Mouse (Mus musculus) liver, embryonic 15.5 days (tissue): ENCODE results near the gene Svs5. TPM values are rescaled to one million over a fixed set of nuclear protein-coding genes. Genes with fewer than 3 reads are reported as not detected.

Experiments used
- ATAC-seq: fragments of 200-750 bp; cut with Nextera tagmentation; 2 replicates; pipeline ENCODE4 v1.8.0; 2017; ENCODE audit warnings: moderate number of reproducible peaks, mild to moderate bottlenecking, moderate library complexity; ENCODE audit not compliant: insufficient read depth
- H3K27ac ChIP-seq: fragments of 300-500 bp; sonication (generic); replicated peaks from 2 replicates; pipeline ENCODE4 v1.5.1; 2015; ENCODE audit warnings: mild to moderate bottlenecking, inconsistent platforms
- H3K27me3 ChIP-seq: fragments of 300-500 bp; sonication (generic); 2 replicates; pipeline ENCODE4 v1.6.1; 2015; ENCODE audit warnings: mild to moderate bottlenecking, inconsistent platforms
- H3K36me3 ChIP-seq: fragments of 300-500 bp; sonication (generic); replicated peaks from 2 replicates; pipeline ENCODE4 v1.6.1; 2015; ENCODE audit warnings: moderate library complexity, mild to moderate bottlenecking, inconsistent platforms
- H3K4me1 ChIP-seq: fragments of 300-500 bp; sonication (generic); replicated peaks from 2 replicates; pipeline ENCODE4 v1.6.1; 2015; ENCODE audit warnings: inconsistent platforms
- H3K4me2 ChIP-seq: fragments of 300-500 bp; sonication (generic); 2 replicates; pipeline ENCODE4 v1.6.1; 2015; ENCODE audit warnings: moderate library complexity, mild to moderate bottlenecking, inconsistent platforms
- H3K4me3 ChIP-seq: fragments of 300-500 bp; sonication (generic); replicated peaks from 2 replicates; pipeline ENCODE4 v1.5.1; 2015; ENCODE audit warnings: mild to moderate bottlenecking, inconsistent platforms
- H3K9ac ChIP-seq: fragments of 300-500 bp; sonication (generic); 2 replicates; pipeline ENCODE4 v1.6.1; 2015; ENCODE audit warnings: moderate library complexity, mild to moderate bottlenecking, inconsistent platforms
- H3K9me3 ChIP-seq: fragments of 300-500 bp; sonication (generic); replicated peaks from 2 replicates; pipeline ENCODE4 v1.6.1; 2016; ENCODE audit warnings: inconsistent platforms
- WGBS: fragments of 180-500 bp; shearing (Covaris S2); methylation state at CpG from one replicate; pipeline ENCODE4 v1.1.7; 2015; ENCODE audit warnings: mixed read lengths; ENCODE audit not compliant: insufficient replicate concordance; 5-methylcytosine and 5-hydroxymethylcytosine counted together
- polyA plus RNA-seq: library from polyadenylated mRNA; unstranded; fragments of >200 nt; fragmentation: Nextera tagmentation; extraction: Ambion mirVana; gene quantifications from 2 replicates; pipeline ENCODE4 v1.2.1, GENCODE M21; 2015

Gene Svs5
- polyA plus RNA-seq, 1 experiment from 2014 or later, result not detected

DNA sequence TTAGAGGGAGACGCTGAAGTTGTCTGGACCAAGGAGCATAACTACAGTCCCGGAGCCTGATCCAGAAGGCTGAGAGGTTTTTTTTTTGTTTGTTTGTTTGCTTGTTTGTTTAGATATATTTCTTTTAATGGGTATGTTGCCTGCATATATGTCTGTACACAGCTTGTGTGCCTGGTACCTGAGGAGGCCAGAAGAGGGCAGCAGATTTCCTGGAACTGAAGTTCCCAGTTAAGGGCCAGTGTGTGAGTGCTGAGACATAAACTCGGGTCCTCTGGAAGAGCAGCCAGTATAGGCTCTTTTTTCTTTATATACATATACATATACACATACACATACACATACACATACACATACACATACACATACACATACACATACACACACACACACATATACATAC is 25.8 kb downstream of the Svs5 start:
- no peak overlapping the region for H3K9ac ChIP-seq
- no peak overlapping the region for H3K27ac ChIP-seq
- H3K4me2 ChIP-seq, result no peak overlapping the region
- no peak overlapping the region for H3K4me3 ChIP-seq
- WGBS, result 61% methylated on average over 3 of the region's 3 CpGs
- H3K4me1 ChIP-seq, result no peaks in the 10 kb centered on the region
- no peaks in the 10 kb centered on the region for H3K36me3 ChIP-seq
- ATAC-seq, result no peak
- H3K27me3 ChIP-seq, result 0 out of 2 replicates have a peak, but pooled peaks cover 6% of the 10 kb centered on the region
- H3K9me3 ChIP-seq, result no peaks in the 10 kb centered on the region

DNA sequence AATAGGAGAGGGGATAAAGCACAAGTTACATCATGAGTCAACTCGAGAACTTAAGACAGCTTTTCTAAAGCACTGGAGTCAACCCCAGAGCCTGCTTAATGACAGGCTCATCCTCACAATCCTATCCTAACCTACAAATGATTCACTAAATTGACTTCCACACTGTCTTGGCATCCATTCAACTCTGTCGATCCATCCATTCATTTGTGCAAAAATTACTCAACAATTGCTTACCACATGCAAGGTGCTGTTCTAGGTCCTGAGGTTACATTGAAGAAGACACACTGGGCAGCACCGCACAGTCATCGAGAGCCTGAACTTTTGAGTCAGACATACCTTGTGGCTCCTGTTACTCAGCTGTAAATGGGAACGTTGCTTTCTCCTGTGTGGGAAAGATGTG is 26.5 kb downstream of the Svs5 start:
- Histone ChIP-seq H3K4me2 (no peak overlapping the region), H3K9me3 (no peaks in the 10 kb centered on the region), H3K4me3 (no peak overlapping the region), H3K27ac (no peak overlapping the region), H3K36me3 (no peaks in the 10 kb centered on the region), H3K9ac (no peak overlapping the region), H3K4me1 (no peaks in the 10 kb centered on the region), H3K27me3 (0 out of 2 replicates have a peak, but pooled peaks cover 6% of the 10 kb centered on the region)
- ATAC-seq, result no peak
- 63% methylated on average over 5 of the region's 5 CpGs for WGBS

DNA sequence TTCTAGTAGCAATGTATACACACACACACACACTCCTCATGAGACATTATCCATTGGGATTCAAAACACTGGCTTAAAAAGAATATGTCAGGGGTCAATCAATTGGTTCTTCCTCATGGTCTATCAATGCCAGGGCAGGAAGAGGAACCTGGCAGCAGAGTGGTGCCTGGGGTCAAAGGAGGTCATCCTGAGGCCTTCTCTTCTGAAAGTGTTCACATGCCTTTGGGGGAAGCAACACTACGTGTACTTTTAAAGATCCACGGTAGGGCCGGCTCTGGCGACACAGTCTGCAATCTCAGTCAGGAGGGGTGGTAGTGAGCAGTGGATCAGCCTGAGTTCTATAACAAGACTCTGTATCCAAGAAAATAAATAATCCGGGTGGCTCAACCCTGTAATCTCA is 27.1 kb downstream of the Svs5 start:
- 0 out of 2 replicates have a peak, but pooled peaks cover 6% of the 10 kb centered on the region for H3K27me3 ChIP-seq
- no peak overlapping the region for H3K9ac ChIP-seq
- H3K4me2 ChIP-seq, result no peak overlapping the region
- no peaks in the 10 kb centered on the region for H3K9me3 ChIP-seq
- WGBS, result 56% methylated on average over 5 of the region's 5 CpGs
- H3K4me1 ChIP-seq, result no peaks in the 10 kb centered on the region
- no peak overlapping the region for H3K27ac ChIP-seq
- ATAC-seq, result no peak
- H3K4me3 ChIP-seq, result no peak overlapping the region
- H3K36me3 ChIP-seq, result no peaks in the 10 kb centered on the region

DNA sequence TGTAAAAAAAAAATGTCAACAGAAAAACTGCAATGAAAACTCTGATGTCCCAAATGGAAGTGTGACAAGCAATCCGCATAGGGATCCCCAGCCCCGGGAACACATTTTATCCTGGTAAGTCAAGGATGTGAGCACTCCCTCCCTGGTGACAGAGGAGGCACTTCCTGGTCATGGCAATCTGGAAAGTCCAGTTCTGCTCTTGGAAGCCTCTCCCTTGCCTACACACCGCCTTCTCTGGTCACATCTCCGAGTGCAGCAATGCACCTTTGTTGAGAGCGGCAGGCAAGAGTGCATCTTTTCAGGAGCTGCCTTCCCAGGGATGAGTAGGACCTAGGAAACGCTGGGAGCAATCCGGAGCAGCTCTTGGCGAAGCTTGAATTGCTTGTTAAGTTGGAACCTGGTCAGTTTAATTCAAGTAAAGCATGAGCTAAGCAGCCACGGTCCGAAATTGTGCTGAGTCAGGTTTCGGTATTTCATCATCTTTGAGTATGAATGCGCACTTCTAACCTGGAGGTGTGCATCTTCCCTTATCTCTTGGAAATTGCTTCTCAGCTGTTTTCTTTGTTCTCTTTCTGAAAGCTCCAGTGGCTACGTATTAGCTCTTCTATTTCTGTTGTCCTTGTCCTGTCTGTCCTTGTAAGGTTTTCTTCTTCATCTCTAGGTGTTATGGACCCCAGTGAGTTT is 28.6 kb downstream of the Svs5 start:
- H3K9ac ChIP-seq, result no peak overlapping the region
- 21% methylated on average over 13 of the region's 13 CpGs for WGBS
- H3K9me3 ChIP-seq, result no peaks in the 10 kb centered on the region
- H3K27me3 ChIP-seq, result 0 out of 2 replicates have a peak, but pooled peaks cover 6% of the 10 kb centered on the region
- no peaks in the 10 kb centered on the region for H3K36me3 ChIP-seq
- H3K4me1 ChIP-seq, result no peaks in the 10 kb centered on the region
- H3K4me2 ChIP-seq, result 0 out of 2 replicates have a peak overlapping the region, but pooled peaks have one; percentile 13
- no peak overlapping the region for H3K4me3 ChIP-seq
- H3K27ac ChIP-seq, result no peak overlapping the region
- ATAC-seq, result no peak

DNA sequence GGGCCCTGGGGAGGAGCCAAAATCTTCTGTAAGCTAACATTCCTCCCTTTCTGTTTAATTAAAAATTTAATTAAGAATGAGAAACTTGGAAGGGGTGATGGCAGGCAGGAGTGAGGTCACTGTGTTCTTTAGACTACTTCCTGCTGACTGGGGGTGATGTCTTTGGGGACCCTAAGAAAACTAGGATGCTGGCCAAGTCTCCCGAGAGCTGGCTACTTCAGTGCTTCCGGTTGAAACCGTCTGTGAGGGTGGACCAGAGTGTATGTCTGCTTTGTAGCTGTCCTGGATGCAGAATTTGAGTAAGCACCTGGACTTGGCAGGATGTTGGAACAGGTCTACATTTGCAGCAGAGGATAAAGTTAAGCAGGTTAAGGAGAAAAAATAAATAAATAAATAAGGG is 34.4 kb downstream of the Svs5 start:
- no peak overlapping the region for H3K4me2 ChIP-seq
- WGBS, result 60% methylated on average over 3 of the region's 3 CpGs
- ATAC-seq, result no peak
- H3K4me3 ChIP-seq, result no peak overlapping the region
- no peak overlapping the region for H3K9ac ChIP-seq
- H3K36me3 ChIP-seq, result no peaks in the 10 kb centered on the region
- H3K4me1 ChIP-seq, result no peaks in the 10 kb centered on the region
- H3K27ac ChIP-seq, result no peak overlapping the region
- H3K27me3 ChIP-seq, result no peaks in the 10 kb centered on the region
- H3K9me3 ChIP-seq, result no peaks in the 10 kb centered on the region

DNA sequence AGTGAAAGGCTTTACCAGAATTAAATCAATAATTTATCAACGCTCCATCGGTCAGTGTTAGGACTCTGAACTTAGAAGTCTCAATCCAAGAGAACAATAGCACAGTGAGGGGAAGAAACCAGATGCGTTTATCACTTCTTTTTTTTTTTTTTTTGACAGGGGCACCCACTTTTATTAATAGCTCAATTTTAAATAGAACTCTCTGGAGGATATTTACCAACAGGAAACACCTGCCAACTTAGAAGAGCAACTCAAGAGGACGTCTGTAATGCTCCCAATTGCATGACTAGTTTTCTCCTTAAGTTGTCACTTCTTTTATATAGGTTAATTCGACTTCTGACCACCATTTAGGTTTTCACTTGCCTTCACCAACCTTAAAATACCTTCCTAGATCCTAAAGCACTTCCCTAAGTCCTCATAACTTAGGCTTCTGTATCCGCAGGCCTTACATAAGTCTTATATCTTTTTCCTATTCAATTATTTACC is 36.1 kb downstream of the Svs5 start:
- WGBS, result 51% methylated on average over 6 of the region's 6 CpGs
- Histone ChIP-seq H3K4me3 (no peak overlapping the region), H3K27ac (no peak overlapping the region)

DNA sequence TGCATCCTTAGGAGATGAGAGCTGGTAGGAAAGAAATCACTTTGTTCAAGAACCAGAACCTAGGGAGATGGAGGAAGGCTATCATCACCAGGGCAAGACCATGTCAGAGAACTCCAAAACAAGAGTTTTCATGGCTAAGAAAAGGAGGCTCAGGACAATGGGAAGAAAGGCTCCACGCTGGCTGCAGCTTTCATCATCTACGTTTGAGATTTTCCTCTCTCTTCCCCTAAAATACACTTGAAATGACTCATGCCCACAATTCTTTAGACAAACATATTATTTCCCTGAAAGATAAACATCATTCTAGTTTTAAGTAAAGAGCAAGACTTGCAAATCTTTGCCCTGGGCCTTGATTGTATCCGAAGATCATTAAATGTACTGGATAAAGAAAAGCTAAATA is 38.8 kb downstream of the Svs5 start:
- ATAC-seq, result no peak
- Histone ChIP-seq H3K9ac (no peak overlapping the region), H3K27ac (no peak overlapping the region), H3K9me3 (no peaks in the 10 kb centered on the region), H3K27me3 (no peaks in the 10 kb centered on the region), H3K36me3 (no peaks in the 10 kb centered on the region), H3K4me3 (no peak overlapping the region), H3K4me2 (no peak overlapping the region), H3K4me1 (no peaks in the 10 kb centered on the region)
- WGBS, result 64% methylated on average over 3 of the region's 3 CpGs

More for the DNA sequence above, 36.1 kb downstream of the Svs5 start:
- H3K4me2 ChIP-seq, result no peak overlapping the region
- no peak for ATAC-seq
- H3K9me3 ChIP-seq, result no peaks in the 10 kb centered on the region
- no peaks in the 10 kb centered on the region for H3K27me3 ChIP-seq
- H3K4me1 ChIP-seq, result no peaks in the 10 kb centered on the region
- H3K36me3 ChIP-seq, result no peaks in the 10 kb centered on the region
- H3K9ac ChIP-seq, result no peak overlapping the region

DNA sequence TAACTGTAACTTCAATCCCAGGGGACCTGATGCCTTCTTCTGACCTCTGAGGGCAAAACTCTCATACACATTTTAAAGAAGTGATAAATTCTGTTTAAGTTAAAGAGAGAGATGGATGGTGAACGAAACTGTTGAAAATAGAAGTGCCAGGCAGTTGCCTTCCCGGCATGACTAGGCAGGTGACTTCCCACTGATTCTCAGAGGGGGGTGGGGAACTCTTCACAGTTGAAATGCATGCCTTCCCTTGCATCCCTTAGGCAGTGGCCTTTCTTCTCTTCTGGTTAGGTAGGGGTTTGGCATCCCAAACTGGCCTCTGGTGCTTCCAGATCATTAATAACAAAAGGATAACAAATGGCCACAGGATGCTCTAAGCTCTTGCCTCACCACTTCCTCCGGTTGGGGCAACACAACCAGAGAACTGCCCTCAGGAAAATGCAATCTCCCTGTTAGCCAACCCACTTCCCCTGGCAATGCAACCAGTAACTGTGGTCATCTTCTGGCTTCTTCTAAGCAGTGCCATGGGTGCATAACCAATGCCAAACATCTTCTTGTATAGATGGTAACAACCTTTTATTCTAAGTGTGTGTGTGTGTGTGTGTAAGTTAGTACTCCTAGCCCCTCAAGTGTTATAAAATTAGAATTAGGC is 40.0 kb downstream of the Svs5 start:
- ATAC-seq, result no peak
- H3K9ac ChIP-seq, result no peak overlapping the region
- no peaks in the 10 kb centered on the region for H3K36me3 ChIP-seq
- no peak overlapping the region for H3K4me2 ChIP-seq
- H3K4me1 ChIP-seq, result no peaks in the 10 kb centered on the region
- H3K27me3 ChIP-seq, result no peaks in the 10 kb centered on the region
- H3K4me3 ChIP-seq, result no peak overlapping the region
- H3K27ac ChIP-seq, result no peak overlapping the region
- H3K9me3 ChIP-seq, result no peaks in the 10 kb centered on the region
- 9% methylated on average over 3 of the region's 3 CpGs for WGBS

DNA sequence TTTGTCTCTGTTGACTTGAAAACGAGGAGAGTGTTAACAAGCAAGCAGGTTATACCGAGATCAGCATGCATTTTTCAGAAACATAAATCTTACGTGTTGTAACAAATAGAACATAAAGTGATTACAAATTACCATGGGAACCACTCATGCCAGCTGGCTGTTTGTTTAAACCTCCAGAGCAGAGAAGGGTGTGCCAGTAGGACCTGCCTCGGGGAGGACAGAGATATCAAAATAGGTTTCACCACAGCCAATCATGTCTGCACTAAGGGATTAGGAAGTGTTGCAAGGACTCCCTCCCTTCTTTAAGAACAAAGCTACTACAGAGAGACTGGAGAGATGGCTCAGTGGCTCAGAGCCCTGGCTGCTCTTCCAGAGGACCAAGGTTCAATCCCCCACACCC is 40.6 kb downstream of the Svs5 start:
- Histone ChIP-seq H3K27me3 (no peaks in the 10 kb centered on the region), H3K9me3 (no peaks in the 10 kb centered on the region), H3K4me1 (no peaks in the 10 kb centered on the region), H3K4me3 (no peak overlapping the region), H3K27ac (no peak overlapping the region), H3K9ac (no peak overlapping the region), H3K36me3 (no peaks in the 10 kb centered on the region), H3K4me2 (no peak overlapping the region)
- 29% methylated on average over 4 of the region's 4 CpGs for WGBS
- no peak for ATAC-seq

DNA sequence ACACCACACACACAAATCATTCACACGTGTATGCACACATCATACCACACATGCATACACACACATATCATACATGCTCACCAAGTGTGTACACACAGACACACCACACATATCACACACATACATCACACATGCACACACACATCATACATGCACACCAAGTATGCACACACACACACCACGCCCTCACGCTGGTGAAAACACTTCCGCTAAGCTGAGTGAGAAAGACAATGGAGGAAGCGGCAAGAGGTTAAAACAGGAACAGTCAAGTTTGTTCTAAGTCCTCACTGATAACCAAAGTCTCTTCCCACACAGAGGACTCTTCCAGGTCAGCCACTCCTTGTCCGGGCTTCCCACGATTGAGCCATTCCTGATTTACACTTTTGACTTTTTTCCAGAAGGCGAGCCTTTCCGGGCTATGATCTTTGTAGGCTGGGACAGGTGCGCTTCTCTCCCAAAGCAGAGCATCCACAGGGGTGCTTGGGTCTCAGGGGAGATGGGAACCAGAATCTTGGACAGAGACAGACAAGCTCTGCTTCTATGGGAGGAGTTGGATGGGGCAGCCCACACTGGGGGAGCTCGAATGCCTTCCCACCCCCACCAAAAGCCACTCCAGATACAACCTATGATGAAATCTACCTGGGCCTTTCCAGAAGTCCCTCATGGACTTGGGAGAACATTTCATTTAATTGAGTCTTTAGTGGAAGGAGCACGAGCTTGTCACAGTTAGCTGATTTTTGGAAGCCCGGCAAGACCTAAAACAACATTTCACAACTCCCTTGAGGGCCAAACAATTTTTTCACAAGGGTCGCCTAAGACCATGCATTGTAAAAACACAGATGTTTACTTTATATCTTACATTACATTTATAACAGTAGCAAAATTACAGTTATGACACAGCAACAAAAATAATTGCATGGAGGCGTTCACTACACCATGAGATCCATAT is 45.2 kb downstream of the Svs5 start:
- WGBS, result 65% methylated on average over 15 of the region's 15 CpGs
- Histone ChIP-seq H3K9me3 (no peaks in the 10 kb centered on the region), H3K27ac (no peak overlapping the region), H3K27me3 (no peaks in the 10 kb centered on the region), H3K4me3 (no peak overlapping the region), H3K4me1 (no peaks in the 10 kb centered on the region), H3K9ac (no peak overlapping the region), H3K36me3 (no peaks in the 10 kb centered on the region), H3K4me2 (no peak overlapping the region)
- no peak for ATAC-seq

DNA sequence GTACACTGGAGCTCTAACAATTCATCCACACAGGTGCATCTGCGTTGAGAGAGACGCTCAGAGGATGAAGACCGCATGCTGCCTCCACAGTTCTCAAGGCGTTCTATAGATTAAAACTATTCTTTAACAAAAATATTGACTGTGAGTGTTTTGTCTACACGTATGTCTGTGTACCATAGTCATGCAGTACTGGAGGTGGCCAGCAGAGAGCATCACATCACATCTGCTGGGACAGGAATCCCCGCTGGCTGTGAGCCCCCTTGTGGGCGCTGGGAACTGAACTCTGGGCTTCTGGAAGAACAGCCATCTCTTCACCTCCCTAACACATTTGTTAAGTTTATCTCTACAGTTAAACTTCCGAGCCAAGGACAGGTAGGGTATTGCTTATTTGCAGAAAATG is 49.2 kb downstream of the Svs5 start:
- H3K9me3 ChIP-seq, result no peaks in the 10 kb centered on the region
- H3K36me3 ChIP-seq, result no peaks in the 10 kb centered on the region
- H3K27me3 ChIP-seq, result peaks cover 12% of the 10 kb centered on the region; the same call in 1 of the 2 replicates
- no peak overlapping the region for H3K4me3 ChIP-seq
- peaks cover 6% of the 10 kb centered on the region; the same call in 1 of the 2 replicates for H3K4me1 ChIP-seq
- ATAC-seq, result no peak
- no peak overlapping the region for H3K4me2 ChIP-seq
- no peak overlapping the region for H3K27ac ChIP-seq
- WGBS, result 64% methylated on average over 8 of the region's 8 CpGs
- no peak overlapping the region for H3K9ac ChIP-seq
